Mouse (Mus musculus): ENCODE measurements around the gene Ccdc39. TPM values are rescaled to one million over a fixed set of nuclear protein-coding genes. Genes with fewer than 3 reads are reported as not detected.

Gene Ccdc39
- not detected in 4 replicates for total RNA-seq (2023)

DNA sequence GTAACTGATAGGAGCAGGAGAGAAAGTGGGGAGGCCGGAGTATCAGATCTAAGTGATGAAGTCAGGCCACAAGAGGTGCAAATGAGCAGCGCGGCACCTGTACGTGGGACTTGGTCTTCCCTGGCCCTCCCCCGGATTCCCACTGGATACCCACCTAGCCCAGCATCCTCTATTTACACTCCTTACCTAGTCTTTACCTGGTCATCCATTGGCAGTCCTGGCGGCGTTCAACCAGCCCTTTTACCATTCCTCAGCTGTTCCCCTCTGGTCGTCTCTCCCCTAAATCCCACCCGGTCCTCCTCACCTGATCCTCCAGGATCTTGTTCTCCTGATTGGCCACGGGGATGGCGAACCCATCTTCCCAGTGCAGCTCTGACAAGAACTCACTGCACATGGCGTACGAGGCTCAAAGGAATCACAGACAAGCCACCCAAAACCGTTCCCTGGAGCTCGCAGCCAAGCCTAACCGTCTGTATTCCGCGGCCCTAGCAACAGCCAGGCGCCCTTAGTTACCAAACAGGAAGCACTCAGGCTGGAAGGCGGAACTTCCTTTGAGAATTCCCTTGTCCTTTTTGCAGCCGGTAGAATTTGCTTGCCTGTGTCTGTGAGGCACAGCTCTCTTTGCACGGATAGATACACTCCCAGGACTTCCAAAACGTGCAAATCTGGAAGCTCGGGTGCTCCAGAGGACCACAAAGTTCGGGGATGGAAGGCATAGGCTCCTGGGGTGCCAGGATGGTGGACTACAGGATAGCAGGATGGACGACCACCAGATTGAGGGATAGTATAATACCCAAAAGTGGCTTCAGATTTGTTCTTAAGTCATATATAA is at the start of gene Ccdc39:
Gene Ccdc39 (minus strand): TSS at position 510 of the 832 bp plus-strand sequence.

DNA sequence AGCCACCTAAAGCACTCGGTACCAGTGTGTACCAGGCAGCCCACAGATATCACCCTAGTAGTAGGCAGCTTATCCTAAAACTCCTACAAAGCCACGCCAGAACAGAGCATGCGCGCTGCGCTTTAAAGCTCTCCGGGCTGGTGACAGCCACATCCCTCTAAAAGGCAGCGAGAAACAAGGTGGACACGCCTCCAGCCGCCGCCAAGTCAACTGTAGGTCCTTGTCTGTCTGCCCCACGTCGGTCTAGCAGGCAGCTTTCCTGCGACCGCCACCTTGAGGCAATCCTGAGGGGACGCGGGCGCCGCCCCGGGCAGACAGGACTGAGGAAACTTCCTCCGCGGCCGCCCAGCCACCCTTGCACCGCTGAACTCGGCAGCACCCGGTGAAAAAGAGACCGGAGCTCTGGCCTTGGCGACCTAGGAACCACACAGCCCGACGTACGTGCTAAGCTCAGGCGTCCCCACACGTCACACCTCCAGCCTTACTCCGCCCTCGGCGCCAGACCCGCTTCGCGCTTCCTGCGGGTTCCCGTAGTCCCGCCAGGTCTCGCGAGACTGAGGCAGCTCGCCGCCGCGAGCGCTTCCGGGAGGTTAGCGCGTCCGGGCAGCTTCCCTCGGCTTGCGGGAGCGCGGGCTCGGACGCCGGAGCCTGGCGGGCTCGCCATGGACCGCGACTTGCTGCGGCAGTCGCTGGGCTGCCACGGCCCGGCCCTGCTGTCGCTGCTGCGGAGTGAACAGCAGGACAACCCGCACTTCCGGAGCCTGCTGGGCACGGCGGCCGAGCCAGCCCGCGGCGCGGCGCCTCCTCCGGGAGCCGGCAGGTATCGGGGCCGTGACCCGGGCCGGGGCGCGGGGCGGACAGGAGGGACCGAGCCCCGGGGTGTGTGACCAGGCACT is 44.2 kb downstream of the Ccdc39 start, which contains the start of gene Ttc14:
Gene Ttc14 (plus strand): TSS at position 216 of the 896 bp plus-strand sequence.

Other genes with a start within 250 kb of the Ccdc39 start
- gene Ttc14, start 44.5 kb downstream of the Ccdc39 start, total RNA-seq (2023): 121 to 125 TPM (median 123 TPM) in 4 replicates
- gene Fxr1, start 175.6 kb upstream of the Ccdc39 start, total RNA-seq (2023): 123 to 128 TPM (median 125 TPM) in 4 replicates
- 36.9 to 48.7 TPM (median 40.7 TPM) in 4 replicates for gene Dnajc19, start 237.0 kb upstream of the Ccdc39 start, total RNA-seq (2023)

Data from B cell, adult 62 days (primary cell).